Mouse (Mus musculus) embryo, embryonic 9.5 days (tissue): Measurements from ENCODE around the gene Vamp2.

Experiments used
- DNase-seq: peaks from one replicate; pipeline ENCODE4 v3.0.0-alpha.2; 2017; ENCODE audit errors: extremely low spot score

Vamp2 gene

GRCm38 (mm10) chr11:69133566-69133922, 45.3 kb downstream of the Vamp2 start:
- no peak for DNase-seq

- peak; percentile 59 for DNase-seq
Measured at GRCm38 (mm10) chr11:69133923-69134621, 45.8 kb downstream of the Vamp2 start.

GRCm38 (mm10) chr11:69134622-69134968, 46.3 kb downstream of the Vamp2 start:
- DNase-seq = no peak

- DNase-seq = no peak
Measured at GRCm38 (mm10) chr11:69135361-69135760, 47.1 kb downstream of the Vamp2 start.
